Mouse (Mus musculus) liver, embryonic 16.5 days (tissue): ENCODE measurements around the gene Pcgf2. TPM values are rescaled to one million over a fixed set of nuclear protein-coding genes. Genes with fewer than 3 reads are reported as not detected.
A peak's percentile ranks its signal among the peaks of the same experiment; 100 is the strongest.

Experiments used
- ATAC-seq: fragments of 200-750 bp; cut with Nextera tagmentation; 2 replicates; pipeline ENCODE4 v1.8.0; 2017; ENCODE audit warnings: low read depth, mild to moderate bottlenecking, moderate number of reproducible peaks, moderate library complexity
- H3K27ac ChIP-seq: fragments of 300-500 bp; sonication (generic); 2 replicates; pipeline ENCODE4 v1.5.1; 2014; ENCODE audit warnings: mild to moderate bottlenecking, low read length
- H3K27me3 ChIP-seq: fragments of 300-500 bp; sonication (generic); 2 replicates; pipeline ENCODE4 v1.6.1; 2014; ENCODE audit warnings: low read depth, low read length, mixed read lengths; ENCODE audit not compliant: control insufficient read depth, insufficient read depth
- H3K36me3 ChIP-seq: fragments of 300-500 bp; sonication (generic); 2 replicates; pipeline ENCODE4 v1.6.1; 2014; ENCODE audit warnings: mild to moderate bottlenecking; ENCODE audit not compliant: control insufficient read depth, insufficient read depth
- H3K4me1 ChIP-seq: fragments of 300-500 bp; sonication (generic); 2 replicates; pipeline ENCODE4 v1.6.1; 2014; ENCODE audit warnings: low read depth, low read length, mixed read lengths; ENCODE audit not compliant: control insufficient read depth
- H3K4me2 ChIP-seq: fragments of 300-500 bp; sonication (generic); 2 replicates; pipeline ENCODE4 v1.6.1; 2014; ENCODE audit warnings: low read depth, low read length, mixed read lengths
- H3K4me3 ChIP-seq: fragments of 300-500 bp; sonication (generic); 2 replicates; pipeline ENCODE4 v1.5.1; 2014; ENCODE audit warnings: low read depth, mild to moderate bottlenecking, low read length
- H3K9ac ChIP-seq: fragments of 300-500 bp; sonication (generic); 2 replicates; pipeline ENCODE4 v1.6.1; 2014; ENCODE audit warnings: low read depth, low read length
- H3K9me3 ChIP-seq: fragments of 300-500 bp; sonication (generic); replicated peaks from 2 replicates; pipeline ENCODE4 v1.6.1; 2016; ENCODE audit warnings: low read length; ENCODE audit not compliant: control insufficient read depth
- WGBS: fragments of 180-500 bp; shearing (Covaris S2); extraction: QIAGEN DNeasy Blood & Tissue Kit; methylation state at CpG from one replicate; pipeline ENCODE4 v1.1.7; 2014; ENCODE audit not compliant: insufficient replicate concordance; 5-methylcytosine and 5-hydroxymethylcytosine counted together
- polyA plus RNA-seq: library from polyadenylated mRNA; unstranded; fragments of >200 nt; fragmentation: Nextera tagmentation; extraction: Ambion mirVana; gene quantifications from 2 replicates; pipeline ENCODE4 v1.2.1, GENCODE M21; 2015

Gene Pcgf2
- polyA plus RNA-seq, 1 experiment from 2014 or later = 2.1 TPM

DNA sequence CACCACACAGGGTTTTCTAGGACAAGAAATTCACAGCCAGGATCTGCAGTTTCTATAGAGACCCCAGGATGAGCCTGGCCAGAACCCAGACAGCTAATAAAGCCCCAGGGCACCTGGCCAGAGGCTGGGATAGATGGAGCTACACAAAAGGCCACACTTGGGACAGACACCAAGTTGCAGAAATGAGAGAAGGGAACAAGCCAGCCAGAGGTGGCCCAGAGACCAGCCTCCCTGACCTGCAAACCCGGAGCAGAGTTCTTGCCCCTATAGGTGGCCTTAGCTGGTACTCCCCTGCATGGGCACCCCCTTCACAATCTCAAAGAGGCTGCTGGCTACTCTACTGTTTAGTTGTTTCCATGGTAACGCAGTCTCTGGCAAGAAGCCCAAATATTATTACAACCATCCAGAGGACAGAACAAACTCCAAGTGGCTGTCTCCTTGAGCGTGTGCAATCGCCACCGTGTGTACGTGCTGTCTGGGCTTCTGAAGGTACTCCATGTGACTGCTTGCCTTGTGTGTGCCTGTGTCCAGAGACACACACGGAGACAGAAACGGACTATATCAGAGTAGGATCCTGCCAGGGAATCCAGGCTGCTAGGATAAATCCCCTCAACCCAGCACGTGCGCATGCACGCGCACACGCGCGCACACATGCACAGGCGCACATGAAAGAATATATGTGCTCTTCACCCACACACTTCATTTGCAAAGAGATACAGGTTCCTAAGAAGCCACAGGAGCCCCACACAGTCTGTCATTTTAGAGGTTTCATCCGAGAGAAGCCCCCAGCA is 5.2 kb downstream of the Pcgf2 start:
- ATAC-seq = peak; percentile 68
- H3K36me3 ChIP-seq = no peaks in the 10 kb centered on the region
- no peaks in the 10 kb centered on the region for H3K9me3 ChIP-seq
- H3K27ac ChIP-seq = 0 out of 2 replicates have a peak overlapping the region, but pooled peaks have one; percentile 22
- 75% methylated on average over 17 of the region's 17 CpGs for WGBS
- H3K4me1 ChIP-seq = peaks cover 3% of the 10 kb centered on the region; the same call in 1 of the 2 replicates
- no peak overlapping the region for H3K9ac ChIP-seq
- peaks cover 25% of the 10 kb centered on the region for H3K27me3 ChIP-seq
- H3K4me2 ChIP-seq = no peak overlapping the region
- H3K4me3 ChIP-seq = no peak overlapping the region

DNA sequence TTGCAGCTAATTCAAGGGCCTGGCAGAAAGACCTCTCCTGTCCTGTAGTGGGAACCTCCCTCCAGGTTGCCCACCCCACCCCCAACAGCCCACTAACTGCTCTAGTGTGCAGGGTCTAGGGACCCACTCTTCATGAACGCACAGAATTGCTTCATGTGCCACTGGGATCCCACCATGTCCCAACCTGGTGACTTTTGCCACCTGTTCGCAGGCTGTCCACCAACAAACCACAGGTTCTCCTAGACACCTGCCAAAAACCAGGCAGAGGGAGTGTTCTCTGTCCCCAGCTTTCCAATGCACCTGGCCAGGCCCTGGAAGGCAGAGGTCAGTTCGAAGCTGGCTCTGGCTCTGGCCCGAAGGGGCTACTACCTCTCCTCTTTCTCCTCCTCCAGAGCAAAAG is 5.9 kb downstream of the Pcgf2 start:
- 67% methylated on average over 4 of the region's 4 CpGs for WGBS
- no peak overlapping the region for H3K27ac ChIP-seq
- H3K27me3 ChIP-seq = peaks cover 18% of the 10 kb centered on the region
- no peak overlapping the region for H3K4me3 ChIP-seq
- no peaks in the 10 kb centered on the region for H3K9me3 ChIP-seq
- H3K4me2 ChIP-seq = no peak overlapping the region
- ATAC-seq = no peak
- H3K36me3 ChIP-seq = no peaks in the 10 kb centered on the region
- H3K9ac ChIP-seq = no peak overlapping the region
- H3K4me1 ChIP-seq = peaks cover 3% of the 10 kb centered on the region; the same call in 1 of the 2 replicates

- no peaks in the 10 kb centered on the region for H3K36me3 ChIP-seq
- no peaks in the 10 kb centered on the region for H3K9me3 ChIP-seq
- H3K4me3 ChIP-seq = no peak overlapping the region
- peaks cover 5% of the 10 kb centered on the region for H3K27me3 ChIP-seq
- 19% methylated on average over 10 of the region's 10 CpGs for WGBS
- no peak for ATAC-seq
- H3K4me2 ChIP-seq = no peak overlapping the region
- H3K27ac ChIP-seq = no peak overlapping the region
- no peak overlapping the region for H3K9ac ChIP-seq
- peaks cover 6% of the 10 kb centered on the region for H3K4me1 ChIP-seq
Measured at GRCm38 (mm10) chr11:97689861-97690260, 10.4 kb downstream of the Pcgf2 start.

- ATAC-seq = no peak
- H3K4me2 ChIP-seq = no peak overlapping the region
- H3K4me1 ChIP-seq = peaks cover 6% of the 10 kb centered on the region
- no peak overlapping the region for H3K27ac ChIP-seq
- WGBS = 75% methylated on average over 3 of the region's 3 CpGs
- peaks cover 5% of the 10 kb centered on the region for H3K27me3 ChIP-seq
- no peak overlapping the region for H3K4me3 ChIP-seq
- H3K9me3 ChIP-seq = no peaks in the 10 kb centered on the region
- no peaks in the 10 kb centered on the region for H3K36me3 ChIP-seq
- no peak overlapping the region for H3K9ac ChIP-seq
Measured at GRCm38 (mm10) chr11:97687061-97687460, 13.2 kb downstream of the Pcgf2 start.

DNA sequence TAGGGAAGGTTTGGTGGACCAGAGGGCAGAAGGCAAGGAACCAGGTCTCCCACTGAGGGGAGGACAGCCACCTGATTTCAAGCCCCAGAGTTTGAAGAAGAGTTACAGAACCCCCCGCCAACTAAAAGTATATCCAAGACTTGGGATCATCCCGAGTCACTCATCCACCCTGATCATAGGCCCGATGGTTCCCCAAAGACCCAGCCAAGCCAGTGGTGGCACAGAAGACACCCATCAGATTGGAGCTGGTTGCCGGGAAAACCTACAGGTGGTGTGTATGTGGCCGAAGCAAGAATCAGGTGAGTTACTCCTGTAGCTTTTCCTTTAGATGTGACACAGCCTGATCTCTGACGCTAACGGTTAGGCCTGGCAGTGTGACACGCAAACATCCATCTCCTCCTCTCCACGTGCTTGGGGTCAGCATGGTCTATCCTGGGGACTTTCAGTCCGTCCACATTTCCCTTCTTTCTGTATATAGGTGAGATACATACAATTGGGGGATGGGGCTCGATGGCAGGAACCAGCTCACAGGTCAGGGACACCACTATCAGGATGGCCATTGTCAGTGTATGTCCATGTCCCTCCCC is 13.9 kb downstream of the Pcgf2 start:
- 47% methylated on average over 11 of the region's 11 CpGs for WGBS
- H3K9me3 ChIP-seq = no peaks in the 10 kb centered on the region
- H3K36me3 ChIP-seq = no peaks in the 10 kb centered on the region
- no peak overlapping the region; the same call in 1 of the 2 replicates for H3K9ac ChIP-seq
- peak overlapping the region; percentile 36 for H3K4me3 ChIP-seq
- peak overlapping the region; percentile 57 for H3K4me2 ChIP-seq
- no peak overlapping the region for H3K27ac ChIP-seq
- peaks cover 6% of the 10 kb centered on the region for H3K4me1 ChIP-seq
- ATAC-seq = no peak
- H3K27me3 ChIP-seq = peaks cover 5% of the 10 kb centered on the region

GRCm38 (mm10) chr11:97685613-97686321 is 14.5 kb downstream of the Pcgf2 start, which contains the start of gene Cisd3:
Cisd3 (plus strand) TSS chr11:97685826.
- Histone ChIP-seq H3K4me3 (peak within 1 kb of the TSS; percentile 43), H3K9ac (no peak within 1 kb of the TSS; the same call in 1 of the 2 replicates), H3K4me2 (peak within 1 kb of the TSS; percentile 57), H3K27ac (no peak within 1 kb of the TSS), H3K4me1 (peaks cover 6% of the 10 kb centered on the region), H3K9me3 (no peaks in the 10 kb centered on the region), H3K36me3 (no peaks in the 10 kb centered on the region), H3K27me3 (peaks cover 5% of the 10 kb centered on the region)
- ATAC-seq = peak; percentile 93
- WGBS = 1% methylated on average over 43 of the region's 43 CpGs

DNA sequence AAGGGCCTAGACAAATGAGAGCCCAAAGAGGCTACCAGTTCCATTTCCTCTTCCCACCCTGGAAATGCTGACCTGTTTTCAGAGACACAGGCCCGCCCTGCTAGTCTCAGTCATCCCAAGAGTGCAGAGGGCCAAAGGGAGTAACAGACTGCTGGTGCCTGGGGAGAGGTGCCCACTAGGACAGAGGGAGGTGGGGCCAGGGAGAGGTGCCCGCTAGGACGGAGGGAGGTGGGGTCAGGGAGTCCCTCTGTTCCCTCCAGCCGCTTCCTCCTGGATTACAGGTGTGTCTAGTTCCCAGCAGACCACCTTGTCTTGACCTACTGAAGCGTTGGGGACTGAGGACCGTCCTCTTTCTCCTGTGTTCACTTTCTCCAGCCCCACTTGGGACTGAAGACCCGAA is 15.5 kb downstream of the Pcgf2 start:
- Histone ChIP-seq H3K4me2 (no peak overlapping the region), H3K9ac (no peak overlapping the region), H3K36me3 (no peaks in the 10 kb centered on the region), H3K27ac (no peak overlapping the region), H3K4me3 (no peak overlapping the region), H3K27me3 (peaks cover 5% of the 10 kb centered on the region), H3K9me3 (no peaks in the 10 kb centered on the region), H3K4me1 (peaks cover 6% of the 10 kb centered on the region)
- WGBS = 46% methylated on average over 7 of the region's 7 CpGs
- no peak for ATAC-seq

DNA sequence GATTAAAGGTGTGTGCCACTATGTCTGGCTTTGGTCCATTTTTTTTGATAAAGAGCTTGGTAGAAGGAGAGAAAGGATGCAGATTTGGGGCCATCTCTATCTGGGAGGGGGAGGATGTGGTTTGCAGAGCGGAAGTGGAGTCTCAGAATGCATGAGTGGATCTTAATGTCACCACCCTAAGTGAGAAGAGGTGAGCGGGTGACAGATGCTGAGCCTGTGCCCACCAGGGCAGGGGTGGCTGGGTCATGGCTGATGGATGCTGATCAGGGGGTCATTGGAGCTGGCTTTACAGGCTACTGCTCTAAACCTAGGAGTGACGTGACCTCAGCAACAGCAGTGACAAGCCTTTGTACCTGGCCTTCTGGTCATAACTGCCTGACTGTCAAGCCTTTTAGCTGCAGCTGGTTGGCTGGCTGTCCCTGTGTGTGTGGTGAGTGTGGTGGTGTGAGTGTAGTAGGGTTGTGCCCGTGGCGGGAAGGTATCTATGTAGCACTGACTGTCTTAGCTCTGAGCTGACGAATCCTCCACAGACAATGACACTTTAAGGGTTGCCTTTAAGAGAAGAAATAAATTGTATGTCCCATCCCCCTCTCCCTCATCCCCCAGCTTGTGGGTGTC is 16.1 kb downstream of the Pcgf2 start:
- Histone ChIP-seq H3K27ac (no peak overlapping the region), H3K36me3 (no peaks in the 10 kb centered on the region), H3K4me1 (peaks cover 6% of the 10 kb centered on the region), H3K4me2 (no peak overlapping the region), H3K9me3 (no peaks in the 10 kb centered on the region), H3K4me3 (no peak overlapping the region), H3K27me3 (peaks cover 5% of the 10 kb centered on the region), H3K9ac (no peak overlapping the region)
- WGBS = 35% methylated on average over 6 of the region's 6 CpGs
- ATAC-seq = no peak
